Mouse (Mus musculus) brown adipose tissue, adult 24 weeks (tissue): ENCODE data around the gene Hps1. TPM values are rescaled to one million over a fixed set of nuclear protein-coding genes. Genes with fewer than 3 reads are reported as not detected.
"Not testable (repeated sequence)": the region's sequence is repeated elsewhere in the genome, so short reads cannot be mapped to it uniquely, and the experiment has no call there.

Source experiments
- H3K27ac ChIP-seq: fragments of 200-500 bp; replicated peaks from 2 replicates; pipeline ENCODE4 v1.5.1; 2012; ENCODE audit warnings: low read depth, mild to moderate bottlenecking, low read length
- H3K4me1 ChIP-seq: fragments of 200-500 bp; 2 replicates; pipeline ENCODE4 v1.6.1; 2012; ENCODE audit warnings: low read length, mixed read lengths; ENCODE audit not compliant: control insufficient read depth, insufficient read depth, insufficient read length
- H3K4me3 ChIP-seq: fragments of 200-500 bp; 2 replicates; pipeline ENCODE4 v1.5.1; 2012; ENCODE audit warnings: low read depth, mild to moderate bottlenecking, low read length, moderate library complexity; ENCODE audit not compliant: insufficient read depth
- polyA plus RNA-seq: library from polyadenylated mRNA; stranded (reverse); fragments of >200 nt; gene quantifications from 2 replicates; pipeline ENCODE4 v1.2.4, GENCODE M21; 2012; ENCODE audit not compliant: missing spikeins, insufficient read depth, insufficient read length

Hps1 gene
- 3.1 and 4.8 TPM in 2 replicates for polyA plus RNA-seq

DNA sequence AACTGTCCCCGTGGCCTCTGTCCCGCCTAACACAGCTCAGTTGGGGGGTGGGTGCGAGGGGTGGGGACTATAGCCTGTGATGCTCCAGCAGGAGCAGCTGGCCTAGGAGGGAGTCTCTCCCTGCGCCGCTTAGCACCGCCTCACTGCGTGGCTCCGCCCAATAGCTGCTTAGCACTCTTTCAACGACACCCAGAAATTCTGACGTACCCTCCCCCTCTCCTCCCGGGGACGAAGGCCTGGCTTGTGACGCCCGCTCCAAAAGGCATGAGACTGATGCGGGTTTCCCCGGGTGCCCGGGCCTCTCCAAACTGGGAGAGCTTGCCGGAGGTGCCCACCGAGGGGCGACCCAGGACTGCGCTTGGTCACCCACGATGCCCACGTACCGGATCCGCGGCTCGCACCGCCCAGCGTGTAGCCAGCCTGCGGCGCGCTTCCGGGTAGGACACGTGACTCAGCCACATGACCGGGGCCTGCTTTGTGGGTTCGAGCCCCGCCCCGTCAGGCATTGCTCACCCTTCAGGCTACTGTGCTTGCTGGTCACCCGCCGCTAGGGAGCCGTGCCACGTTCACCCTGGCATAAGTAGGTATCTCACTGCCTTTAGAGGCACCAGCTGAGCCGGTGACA lies at the start of gene Hps1:
Hps1 (minus strand) TSS at position 448 of the 625 bp plus-strand sequence.
- Histone ChIP-seq H3K4me3 (peak within 1 kb of the TSS; percentile 78), H3K4me1 (no peaks in the 10 kb centered on the region), H3K27ac (no peak within 1 kb of the TSS; the same call in 1 of the 2 replicates)

GRCm38 (mm10) chr19:42829196-42829595 lies 49.4 kb upstream of the Hps1 start:
- no peaks in the 10 kb centered on the region for H3K4me1 ChIP-seq
- no peak overlapping the region for H3K4me3 ChIP-seq
- no peak overlapping the region for H3K27ac ChIP-seq

DNA sequence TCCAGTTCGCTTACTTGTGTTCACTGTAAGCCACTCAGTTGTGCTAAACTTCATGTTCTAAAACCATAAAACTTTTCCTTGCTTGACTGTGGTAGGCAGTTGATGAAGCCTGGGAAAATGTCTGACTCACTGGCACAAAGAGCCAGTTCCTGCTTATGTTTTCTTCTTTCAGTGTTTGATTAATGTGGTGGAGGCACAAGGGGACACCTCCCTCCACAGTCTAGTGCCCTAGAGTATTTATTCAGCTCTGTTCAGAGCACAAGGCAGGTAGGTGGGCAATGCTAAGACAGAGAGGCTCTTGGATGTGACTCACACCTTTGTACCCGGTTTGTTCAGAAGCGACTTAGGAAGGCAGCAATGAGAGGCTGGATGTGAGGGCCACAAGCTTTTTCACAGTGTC lies 48.1 kb upstream of the Hps1 start:
- H3K4me1 ChIP-seq: no peaks in the 10 kb centered on the region
- H3K4me3 ChIP-seq: no peak overlapping the region
- no peak overlapping the region for H3K27ac ChIP-seq

- Histone ChIP-seq H3K27ac (no peak overlapping the region), H3K4me3 (no peak overlapping the region)
Measured at GRCm38 (mm10) chr19:42820109-42820508, 40.3 kb upstream of the Hps1 start.

DNA sequence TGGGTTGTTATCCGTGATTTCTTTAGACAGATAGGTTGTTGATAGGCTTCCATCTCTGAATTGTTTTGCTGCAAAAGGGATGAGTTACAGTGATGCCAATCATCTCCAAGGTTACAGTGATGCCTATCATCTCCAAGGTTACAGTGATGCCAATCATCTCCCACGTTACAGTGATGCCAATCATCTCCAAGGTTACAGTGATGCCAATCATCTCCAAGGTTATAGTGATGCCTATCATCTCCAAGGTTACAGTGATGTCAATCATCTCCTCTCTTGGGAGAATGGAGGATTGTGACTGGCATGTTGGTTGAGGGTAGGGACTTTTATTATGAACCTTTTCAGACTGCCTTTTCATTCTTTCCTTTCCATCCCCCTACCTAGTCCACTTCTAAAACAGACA lies 38.0 kb upstream of the Hps1 start:
- H3K27ac ChIP-seq: no peak overlapping the region
- H3K4me1 ChIP-seq: no peaks in the 10 kb centered on the region
- no peak overlapping the region for H3K4me3 ChIP-seq

More at GRCm38 (mm10) chr19:42820109-42820508, 40.3 kb upstream of the Hps1 start:
- no peaks in the 10 kb centered on the region for H3K4me1 ChIP-seq

- Histone ChIP-seq H3K4me3 (no peak overlapping the region), H3K27ac (no peak overlapping the region), H3K4me1 (no peaks in the 10 kb centered on the region)
Measured at GRCm38 (mm10) chr19:42816261-42816660, 36.5 kb upstream of the Hps1 start.

DNA sequence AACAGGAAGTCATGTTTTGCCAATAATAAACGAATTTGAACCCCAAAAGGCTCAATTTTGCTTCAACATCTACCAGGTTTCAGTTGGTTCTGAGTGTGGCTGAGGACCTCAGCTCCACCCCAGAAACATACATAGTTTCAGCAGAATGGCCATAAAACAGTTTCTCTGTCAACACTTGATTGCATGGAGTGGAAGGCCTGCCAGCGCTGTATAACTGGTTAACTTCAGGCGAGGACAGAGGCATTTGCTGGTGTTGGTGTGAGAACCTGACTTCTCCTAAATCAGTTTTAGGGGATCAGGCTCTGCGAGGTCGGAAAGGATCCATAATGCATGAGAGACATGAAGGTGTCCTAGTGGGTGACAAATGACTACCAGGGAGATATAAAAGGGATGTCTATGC lies 30.4 kb upstream of the Hps1 start:
- Histone ChIP-seq H3K4me1 (no peaks in the 10 kb centered on the region), H3K27ac (no peak overlapping the region), H3K4me3 (no peak overlapping the region)

DNA sequence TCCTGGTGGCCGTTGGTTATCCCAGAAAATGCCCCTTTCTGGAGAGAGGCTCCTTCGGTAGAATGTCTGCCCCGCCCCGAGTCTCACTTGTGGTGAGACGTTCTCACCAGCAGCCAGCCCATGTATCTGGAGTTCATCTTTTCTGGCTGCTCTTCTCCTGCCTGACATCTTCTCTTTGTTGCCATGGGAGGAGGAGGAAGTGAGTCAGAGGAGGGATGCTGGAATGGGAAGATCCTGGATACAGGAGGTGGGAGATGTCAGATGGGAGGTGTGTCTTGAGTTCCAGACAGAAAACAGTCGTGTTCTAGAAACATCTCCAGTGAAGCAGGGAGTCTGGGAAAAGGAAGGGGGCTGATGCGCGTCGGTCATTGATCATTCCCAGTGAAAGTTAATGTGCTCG lies 29.7 kb upstream of the Hps1 start:
- Histone ChIP-seq H3K4me3 (no peak overlapping the region), H3K4me1 (no peaks in the 10 kb centered on the region), H3K27ac (no peak overlapping the region)

- no peak overlapping the region for H3K27ac ChIP-seq
- H3K4me3 ChIP-seq: no peak overlapping the region
- H3K4me1 ChIP-seq: no peaks in the 10 kb centered on the region
Measured at GRCm38 (mm10) chr19:42797866-42798265, 18.1 kb upstream of the Hps1 start.

GRCm38 (mm10) chr19:42795801-42796200 lies 16.0 kb upstream of the Hps1 start:
- no peaks in the 10 kb centered on the region for H3K4me1 ChIP-seq
- no peak overlapping the region for H3K4me3 ChIP-seq

DNA sequence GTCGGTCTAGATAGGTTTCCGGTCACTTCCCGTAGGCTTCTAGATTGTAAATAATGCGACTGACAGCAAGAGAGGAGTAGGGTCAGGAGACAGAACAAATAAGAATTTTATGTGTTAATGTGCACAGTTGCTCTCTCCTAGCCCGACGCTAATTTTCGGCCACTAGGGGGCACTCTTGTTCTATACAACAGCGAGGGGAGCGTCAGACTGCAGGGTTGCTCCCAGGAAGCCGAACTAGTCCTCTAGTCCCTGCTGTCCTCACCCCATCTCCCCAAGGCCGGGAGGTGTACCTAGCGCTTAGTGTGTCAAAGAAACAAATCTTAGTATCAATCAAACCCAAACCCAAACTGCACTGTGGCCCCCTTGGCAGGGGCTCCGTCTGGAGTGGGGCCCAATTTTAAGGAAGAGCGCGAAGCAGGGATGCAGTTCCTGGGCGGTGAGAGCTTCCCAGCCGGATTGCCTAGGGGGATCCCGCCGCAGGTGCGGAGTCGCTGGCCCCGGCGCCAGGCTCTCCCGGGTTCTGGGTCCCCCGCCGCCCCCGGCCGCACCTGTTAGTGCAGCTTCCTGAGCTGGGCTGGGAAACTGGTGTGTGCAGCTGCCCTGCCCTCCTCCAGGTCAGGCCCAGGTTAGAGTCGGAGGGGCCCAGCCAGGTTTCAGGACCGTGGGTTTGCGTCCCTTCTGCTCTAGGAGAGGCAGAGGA lies 15.3 kb upstream of the Hps1 start:
- Histone ChIP-seq H3K27ac (no peak overlapping the region), H3K4me1 (no peaks in the 10 kb centered on the region), H3K4me3 (peak overlapping the region; percentile 25; the same call in 1 of the 2 replicates)

More at GRCm38 (mm10) chr19:42795801-42796200, 16.0 kb upstream of the Hps1 start:
- H3K27ac ChIP-seq: no peak overlapping the region

DNA sequence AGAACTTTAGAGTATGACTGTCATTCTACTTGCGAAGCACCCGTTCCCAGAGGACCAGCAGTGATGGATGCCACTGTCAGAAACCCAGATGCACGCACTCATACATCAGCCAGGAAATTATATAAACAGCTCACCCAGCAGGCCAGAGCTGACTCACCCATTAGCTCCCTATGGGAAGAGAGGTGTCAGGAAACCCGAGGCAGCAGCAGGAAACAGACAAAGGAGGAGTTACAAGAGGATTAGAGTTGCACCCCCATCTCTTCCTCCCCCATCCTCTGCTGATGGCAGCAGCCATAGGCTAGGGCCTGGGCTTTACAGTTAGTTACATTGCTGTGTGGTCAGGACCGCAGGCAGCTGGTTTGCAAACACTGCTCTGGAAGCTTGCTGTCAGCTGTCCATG lies 8.5 kb upstream of the Hps1 start:
- H3K4me3 ChIP-seq: no peak overlapping the region
- H3K4me1 ChIP-seq: no peaks in the 10 kb centered on the region; the same call in 1 of the 2 replicates
- H3K27ac ChIP-seq: no peak overlapping the region

- no peak overlapping the region for H3K4me3 ChIP-seq
- H3K27ac ChIP-seq: no peak overlapping the region
- H3K4me1 ChIP-seq: no peaks in the 10 kb centered on the region; the same call in 1 of the 2 replicates
Measured at GRCm38 (mm10) chr19:42785562-42786220, 5.9 kb upstream of the Hps1 start.

- Histone ChIP-seq H3K4me1 (no peaks in the 10 kb centered on the region; the same call in 1 of the 2 replicates), H3K4me3 (no peak overlapping the region), H3K27ac (no peak overlapping the region)
Measured at GRCm38 (mm10) chr19:42785129-42785528, 5.4 kb upstream of the Hps1 start.

GRCm38 (mm10) chr19:42780156-42780538 lies 369 bp upstream of the Hps1 start:
- H3K4me1 ChIP-seq, H3K27ac ChIP-seq: not testable (repeated sequence)
- peak overlapping the region; percentile 78 for H3K4me3 ChIP-seq
